In genomic region chr11:91575406-91575805, GRCm38 (mm10) we compare ENCODE assay signal across 25 mouse cellular contexts. TPM values are rescaled to one million over a fixed set of nuclear protein-coding genes. Genes with fewer than 3 reads are reported as not detected.
DNase-seq lines count a peak whose midpoint lies in the region; ATAC-seq lines count a peak whose summit lies in the region.
"Had no signal": no experiment of that assay in that cellular context is flagged by ENCODE, and none has a peak within 500 bp of the region (broad histone marks: within the 10 kb centered on the region; RNA-seq: fewer than 3 reads in every experiment).

No protein-coding gene starts in this region.

- DNase-seq in adrenal gland, postnatal 14 days = peak; percentile 12
- no peak for DNase-seq in adrenal gland, adult 18-20 months (ENCODE audit: low spot score in 2 of 2)
- DNase-seq in gastrocnemius, postnatal 14 days = peak; percentile 30
- DNase-seq in gastrocnemius, adult 8-10 months (ENCODE audit: low spot score in 2 of 2) = no peak
- DNase-seq in left cerebral cortex, postnatal 4 days = peak; percentile 45
- no peak for DNase-seq in left cerebral cortex, adult 11 months (ENCODE audit: low spot score)
- DNase-seq in NIH3T3 (ENCODE audit: low read depth) = peak; percentile 36
- DNase-seq: adrenal gland, adult 2 months; cerebellum, adult 11-12 months; kidney, postnatal 14 days; layer of hippocampus, adult 9-11 months; lung, embryonic 14.5 days; lung, postnatal 36 days; right cerebral cortex, adult 18-20 months; spleen, adult 18-20 months; thymus, adult 2 months had no signal

- intact Hi-C loops in gastrocnemius, postnatal 14 days (cut with DNase I; ENCODE audit: low total_unique reads) = no loop called here
- intact Hi-C loops in left cerebral cortex, postnatal 4 days (cut with DNase I) = no loop called here

- ATAC-seq in megakaryocyte, adult 5-6 weeks (ENCODE audit: poor library complexity, severe bottlenecking) = no peak
- ATAC-seq: forebrain, embryonic 13.5 days; intestine, postnatal 0 days; midbrain, embryonic 13.5 days had no signal

RNA-seq across cellular contexts. Expression of gene Kif2b, which starts 2.0 kb away (rescaled TPM):
- not detected in 2 replicates for total RNA-seq in adrenal gland, postnatal 14 days (2021)
- total RNA-seq in adrenal gland, adult 18-20 months (2021) = not detected
- not detected for total RNA-seq in gastrocnemius, postnatal 14 days (2021)
- not detected for total RNA-seq in gastrocnemius, adult 8-10 months (2022)
- not detected for total RNA-seq in left cerebral cortex, postnatal 4 days (2021)
- not detected in 2 replicates for total RNA-seq in megakaryocyte, adult 5-6 weeks (2015)
- not detected in 2 replicates for total RNA-seq in megakaryocyte, adult 5-6 weeks (2017)
- total RNA-seq: adrenal gland, adult 2 months; heart, adult 18-20 months; left cerebral cortex, adult 18-20 months; left cerebral cortex, postnatal 14 days; liver, adult 2 months; MEL had no signal

Comparison
In these comparisons a context has a peak if more than half of its experiments do, and no peak if none do; other contexts are left out.
1. DNase-seq: peak in adrenal gland, postnatal 14 days (single experiment), gastrocnemius, postnatal 14 days (single experiment), left cerebral cortex, postnatal 4 days (single experiment) and NIH3T3 (single experiment); none in adrenal gland, adult 18-20 months (0 of 2), gastrocnemius, adult 8-10 months (0 of 2) and left cerebral cortex, adult 11 months (single experiment).